Mouse (Mus musculus): ENCODE measurements around the gene Tmc3. TPM values are rescaled to one million over a fixed set of nuclear protein-coding genes. Genes with fewer than 3 reads are reported as not detected.

The Tmc3 gene
- total RNA-seq, 1 experiment, result 0.80 TPM

- Histone ChIP-seq H3K9me3 (ENCODE audit: control insufficient read depth, insufficient read depth, low read depth, low read length) (no peaks in the 10 kb centered on the region), H3K36me3 (ENCODE audit: control insufficient read depth, insufficient read depth, low read length, poor library complexity, severe bottlenecking) (no peaks in the 10 kb centered on the region), H3K9ac (ENCODE audit: insufficient read depth, low read depth, low read length, poor library complexity, severe bottlenecking) (no peak overlapping the region), H3K4me1 (ENCODE audit: control insufficient read depth in 2 of 2, insufficient read depth in 2 of 2, low read length in 2 of 2, poor library complexity in 1 of 2) (no peaks in the 10 kb centered on the region), H3K4me3 (ENCODE audit: insufficient read depth in 1 of 2, low read depth in 1 of 2, low read length in 2 of 2, poor library complexity in 1 of 2, severe bottlenecking in 1 of 2) (no peak overlapping the region), H3K27ac (ENCODE audit: insufficient read depth, low read depth, low read length, poor library complexity, severe bottlenecking) (no peak overlapping the region)
- in situ Hi-C loops (cut with MboI; ENCODE audit: low sequenced_read_pairs in 2 of 2, unreplicated experiment in 2 of 2), result no loop called here
- no peak for TF ChIP-seq MAFK (IDR thresholded peaks at IDR 0.05; ENCODE audit: insufficient read depth, low read depth, low read length)
- no peak for TF ChIP-seq CHD2 (IDR thresholded peaks at IDR 0.05; ENCODE audit: low read depth, low read length)
- no peak for TF ChIP-seq ZNF384 (IDR thresholded peaks at IDR 0.05; ENCODE audit: low read depth, low read length)
- TF ChIP-seq HCFC1 (IDR thresholded peaks at IDR 0.05; ENCODE audit: borderline replicate concordance, insufficient read depth, low read length), result no peak
- TF ChIP-seq ZC3H11A (IDR thresholded peaks at IDR 0.05; ENCODE audit: borderline replicate concordance, low read depth, low read length), result no peak
- DNase-seq (ENCODE audit: low read depth, low spot score), result no peak
Observed at GRCm38 (mm10) chr7:83648807-83649206, 64.1 kb downstream of the Tmc3 start.

- in situ Hi-C loops (cut with MboI; ENCODE audit: low sequenced_read_pairs in 2 of 2, unreplicated experiment in 2 of 2), result no loop called here
- H3K36me3 ChIP-seq (ENCODE audit: control insufficient read depth, insufficient read depth, low read length, poor library complexity, severe bottlenecking), result no peaks in the 10 kb centered on the region
- no peaks in the 10 kb centered on the region for H3K4me1 ChIP-seq (ENCODE audit: control insufficient read depth in 2 of 2, insufficient read depth in 2 of 2, low read length in 2 of 2, poor library complexity in 1 of 2)
- no peak for DNase-seq (ENCODE audit: low read depth, low spot score)
- H3K4me3 ChIP-seq (ENCODE audit: insufficient read depth in 1 of 2, low read depth in 1 of 2, low read length in 2 of 2, poor library complexity in 1 of 2, severe bottlenecking in 1 of 2), result no peak overlapping the region
- no peak for TF ChIP-seq HCFC1 (IDR thresholded peaks at IDR 0.05; ENCODE audit: borderline replicate concordance, insufficient read depth, low read length)
- TF ChIP-seq MAFK (IDR thresholded peaks at IDR 0.05; ENCODE audit: insufficient read depth, low read depth, low read length), result no peak
- no peak for TF ChIP-seq ZC3H11A (IDR thresholded peaks at IDR 0.05; ENCODE audit: borderline replicate concordance, low read depth, low read length)
- no peak for TF ChIP-seq ZNF384 (IDR thresholded peaks at IDR 0.05; ENCODE audit: low read depth, low read length)
- no peak for TF ChIP-seq CHD2 (IDR thresholded peaks at IDR 0.05; ENCODE audit: low read depth, low read length)
- H3K9me3 ChIP-seq (ENCODE audit: control insufficient read depth, insufficient read depth, low read depth, low read length), result no peaks in the 10 kb centered on the region
- H3K9ac ChIP-seq (ENCODE audit: insufficient read depth, low read depth, low read length, poor library complexity, severe bottlenecking), result no peak overlapping the region
- no peak overlapping the region for H3K27ac ChIP-seq (ENCODE audit: insufficient read depth, low read depth, low read length, poor library complexity, severe bottlenecking)
Observed at GRCm38 (mm10) chr7:83650638-83651037, 65.9 kb downstream of the Tmc3 start.

GRCm38 (mm10) chr7:83652498-83652897 lies 67.8 kb downstream of the Tmc3 start:
- no peak overlapping the region for H3K27ac ChIP-seq (ENCODE audit: insufficient read depth, low read depth, low read length, poor library complexity, severe bottlenecking)
- H3K9me3 ChIP-seq (ENCODE audit: control insufficient read depth, insufficient read depth, low read depth, low read length), result no peaks in the 10 kb centered on the region
- no peak for DNase-seq (ENCODE audit: low read depth, low spot score)
- in situ Hi-C loops (cut with MboI; ENCODE audit: low sequenced_read_pairs in 2 of 2, unreplicated experiment in 2 of 2), result no loop called here
- H3K4me1 ChIP-seq (ENCODE audit: control insufficient read depth in 2 of 2, insufficient read depth in 2 of 2, low read length in 2 of 2, poor library complexity in 1 of 2), result no peaks in the 10 kb centered on the region
- H3K4me3 ChIP-seq (ENCODE audit: insufficient read depth in 1 of 2, low read depth in 1 of 2, low read length in 2 of 2, poor library complexity in 1 of 2, severe bottlenecking in 1 of 2), result no peak overlapping the region
- TF ChIP-seq ZNF384 (IDR thresholded peaks at IDR 0.05; ENCODE audit: low read depth, low read length) (no peak), HCFC1 (IDR thresholded peaks at IDR 0.05; ENCODE audit: borderline replicate concordance, insufficient read depth, low read length) (no peak), MAFK (IDR thresholded peaks at IDR 0.05; ENCODE audit: insufficient read depth, low read depth, low read length) (no peak), CHD2 (IDR thresholded peaks at IDR 0.05; ENCODE audit: low read depth, low read length) (no peak), ZC3H11A (IDR thresholded peaks at IDR 0.05; ENCODE audit: borderline replicate concordance, low read depth, low read length) (no peak)
- no peaks in the 10 kb centered on the region for H3K36me3 ChIP-seq (ENCODE audit: control insufficient read depth, insufficient read depth, low read length, poor library complexity, severe bottlenecking)
- H3K9ac ChIP-seq (ENCODE audit: insufficient read depth, low read depth, low read length, poor library complexity, severe bottlenecking), result no peak overlapping the region

- H3K36me3 ChIP-seq (ENCODE audit: control insufficient read depth, insufficient read depth, low read length, poor library complexity, severe bottlenecking), result no peaks in the 10 kb centered on the region
- H3K27ac ChIP-seq (ENCODE audit: insufficient read depth, low read depth, low read length, poor library complexity, severe bottlenecking), result no peak overlapping the region
- in situ Hi-C loops (cut with MboI; ENCODE audit: low sequenced_read_pairs in 2 of 2, unreplicated experiment in 2 of 2), result no loop called here
- DNase-seq (ENCODE audit: low read depth, low spot score), result no peak
- no peak overlapping the region for H3K9ac ChIP-seq (ENCODE audit: insufficient read depth, low read depth, low read length, poor library complexity, severe bottlenecking)
- no peaks in the 10 kb centered on the region for H3K9me3 ChIP-seq (ENCODE audit: control insufficient read depth, insufficient read depth, low read depth, low read length)
- TF ChIP-seq MAFK (IDR thresholded peaks at IDR 0.05; ENCODE audit: insufficient read depth, low read depth, low read length), result no peak
- no peak for TF ChIP-seq ZC3H11A (IDR thresholded peaks at IDR 0.05; ENCODE audit: borderline replicate concordance, low read depth, low read length)
- TF ChIP-seq HCFC1 (IDR thresholded peaks at IDR 0.05; ENCODE audit: borderline replicate concordance, insufficient read depth, low read length), result no peak
- no peak for TF ChIP-seq ZNF384 (IDR thresholded peaks at IDR 0.05; ENCODE audit: low read depth, low read length)
- no peak for TF ChIP-seq CHD2 (IDR thresholded peaks at IDR 0.05; ENCODE audit: low read depth, low read length)
- H3K4me1 ChIP-seq (ENCODE audit: control insufficient read depth in 2 of 2, insufficient read depth in 2 of 2, low read length in 2 of 2, poor library complexity in 1 of 2), result no peaks in the 10 kb centered on the region
- no peak overlapping the region for H3K4me3 ChIP-seq (ENCODE audit: insufficient read depth in 1 of 2, low read depth in 1 of 2, low read length in 2 of 2, poor library complexity in 1 of 2, severe bottlenecking in 1 of 2)
Observed at GRCm38 (mm10) chr7:83653605-83654051, 68.9 kb downstream of the Tmc3 start.

- no peak overlapping the region for H3K9ac ChIP-seq (ENCODE audit: insufficient read depth, low read depth, low read length, poor library complexity, severe bottlenecking)
- TF ChIP-seq CHD2 (IDR thresholded peaks at IDR 0.05; ENCODE audit: low read depth, low read length) (no peak), HCFC1 (IDR thresholded peaks at IDR 0.05; ENCODE audit: borderline replicate concordance, insufficient read depth, low read length) (no peak), MAFK (IDR thresholded peaks at IDR 0.05; ENCODE audit: insufficient read depth, low read depth, low read length) (no peak), ZC3H11A (IDR thresholded peaks at IDR 0.05; ENCODE audit: borderline replicate concordance, low read depth, low read length) (no peak), ZNF384 (IDR thresholded peaks at IDR 0.05; ENCODE audit: low read depth, low read length) (no peak)
- no peak overlapping the region for H3K27ac ChIP-seq (ENCODE audit: insufficient read depth, low read depth, low read length, poor library complexity, severe bottlenecking)
- H3K4me3 ChIP-seq (ENCODE audit: insufficient read depth in 1 of 2, low read depth in 1 of 2, low read length in 2 of 2, poor library complexity in 1 of 2, severe bottlenecking in 1 of 2), result no peak overlapping the region
- in situ Hi-C loops (cut with MboI; ENCODE audit: low sequenced_read_pairs in 2 of 2, unreplicated experiment in 2 of 2), result no loop called here
- H3K9me3 ChIP-seq (ENCODE audit: control insufficient read depth, insufficient read depth, low read depth, low read length), result no peaks in the 10 kb centered on the region
- no peaks in the 10 kb centered on the region for H3K36me3 ChIP-seq (ENCODE audit: control insufficient read depth, insufficient read depth, low read length, poor library complexity, severe bottlenecking)
- no peak for DNase-seq (ENCODE audit: low read depth, low spot score)
- H3K4me1 ChIP-seq (ENCODE audit: control insufficient read depth in 2 of 2, insufficient read depth in 2 of 2, low read length in 2 of 2, poor library complexity in 1 of 2), result no peaks in the 10 kb centered on the region
Observed at GRCm38 (mm10) chr7:83654196-83654595, 69.5 kb downstream of the Tmc3 start.
